Mouse (Mus musculus) hindbrain, embryonic 13.5 days (tissue): ENCODE results near the gene Col15a1. TPM values are rescaled to one million over a fixed set of nuclear protein-coding genes. Genes with fewer than 3 reads are reported as not detected.

Experiments used
- ATAC-seq: fragments of 200-750 bp; cut with Nextera tagmentation; 2 replicates; pipeline ENCODE4 v1.8.0; 2017; ENCODE audit warnings: moderate TSS enrichment; ENCODE audit not compliant: low FRiP score
- H3K27ac ChIP-seq: fragments of 300-500 bp; sonication (generic); 2 replicates; pipeline ENCODE4 v1.5.1; 2015; ENCODE audit warnings: inconsistent platforms, mild to moderate bottlenecking, moderate library complexity
- H3K27me3 ChIP-seq: fragments of 300-500 bp; sonication (generic); 2 replicates; pipeline ENCODE4 v1.6.1; 2015; ENCODE audit warnings: mild to moderate bottlenecking, inconsistent platforms
- H3K36me3 ChIP-seq: fragments of 300-500 bp; sonication (generic); 2 replicates; pipeline ENCODE4 v1.6.1; 2015; ENCODE audit warnings: mild to moderate bottlenecking, inconsistent platforms
- H3K4me1 ChIP-seq: fragments of 300-500 bp; sonication (generic); replicated peaks from 2 replicates; pipeline ENCODE4 v1.6.1; 2015; ENCODE audit warnings: inconsistent platforms
- H3K4me2 ChIP-seq: fragments of 300-500 bp; sonication (generic); 2 replicates; pipeline ENCODE4 v1.6.1; 2015; ENCODE audit warnings: inconsistent platforms, mild to moderate bottlenecking, moderate library complexity
- H3K4me3 ChIP-seq: fragments of 300-500 bp; sonication (generic); 2 replicates; pipeline ENCODE4 v1.5.1; 2015; ENCODE audit warnings: mild to moderate bottlenecking, inconsistent platforms
- H3K9ac ChIP-seq: fragments of 300-500 bp; sonication (generic); 2 replicates; pipeline ENCODE4 v1.6.1; 2015; ENCODE audit warnings: mild to moderate bottlenecking, inconsistent platforms
- H3K9me3 ChIP-seq: fragments of 300-500 bp; sonication (generic); 2 replicates; pipeline ENCODE4 v1.6.1; 2016; ENCODE audit warnings: inconsistent platforms
- WGBS: fragments of 180-500 bp; shearing (Covaris S2); methylation state at CpG from one replicate; pipeline ENCODE4 v1.1.7; 2015; 5-methylcytosine and 5-hydroxymethylcytosine counted together
- polyA plus RNA-seq: library from polyadenylated mRNA; unstranded; fragments of >200 nt; fragmentation: Nextera tagmentation; extraction: Ambion mirVana; gene quantifications from 2 replicates; pipeline ENCODE4 v1.2.1, GENCODE M21; 2015

The Col15a1 gene
- polyA plus RNA-seq, 1 experiment from 2014 or later = 3.7 TPM

DNA sequence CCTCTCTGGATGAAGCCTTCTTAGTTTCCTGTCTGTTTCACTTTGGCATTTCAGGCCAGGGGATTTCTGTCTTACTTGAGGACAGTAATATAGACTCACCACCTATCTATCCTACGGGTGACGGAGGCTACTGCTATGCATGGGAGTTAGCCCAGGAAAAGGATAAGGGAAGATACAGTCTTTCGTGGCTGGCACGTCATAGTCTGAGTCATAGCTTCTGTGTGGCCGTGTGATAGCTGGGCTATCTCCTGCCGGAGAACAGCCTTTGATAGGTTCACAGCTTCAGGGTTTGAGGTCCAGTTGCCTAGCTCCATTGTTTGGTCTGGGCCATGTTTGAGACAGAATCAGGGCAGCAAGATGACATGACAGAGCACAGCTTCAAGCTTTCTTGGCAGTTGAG, 70.4 kb downstream of the Col15a1 start:
- no peak overlapping the region for H3K4me3 ChIP-seq
- no peak overlapping the region for H3K9ac ChIP-seq
- H3K9me3 ChIP-seq = no peaks in the 10 kb centered on the region
- 0 out of 2 replicates have a peak, but pooled peaks cover 8% of the 10 kb centered on the region for H3K27me3 ChIP-seq
- WGBS = 96% methylated on average over 6 of the region's 6 CpGs
- no peak overlapping the region for H3K4me2 ChIP-seq
- no peak for ATAC-seq
- H3K36me3 ChIP-seq = no peaks in the 10 kb centered on the region
- peaks cover 16% of the 10 kb centered on the region for H3K4me1 ChIP-seq
- peak overlapping the region; percentile 32; the same call in 1 of the 2 replicates for H3K27ac ChIP-seq

DNA sequence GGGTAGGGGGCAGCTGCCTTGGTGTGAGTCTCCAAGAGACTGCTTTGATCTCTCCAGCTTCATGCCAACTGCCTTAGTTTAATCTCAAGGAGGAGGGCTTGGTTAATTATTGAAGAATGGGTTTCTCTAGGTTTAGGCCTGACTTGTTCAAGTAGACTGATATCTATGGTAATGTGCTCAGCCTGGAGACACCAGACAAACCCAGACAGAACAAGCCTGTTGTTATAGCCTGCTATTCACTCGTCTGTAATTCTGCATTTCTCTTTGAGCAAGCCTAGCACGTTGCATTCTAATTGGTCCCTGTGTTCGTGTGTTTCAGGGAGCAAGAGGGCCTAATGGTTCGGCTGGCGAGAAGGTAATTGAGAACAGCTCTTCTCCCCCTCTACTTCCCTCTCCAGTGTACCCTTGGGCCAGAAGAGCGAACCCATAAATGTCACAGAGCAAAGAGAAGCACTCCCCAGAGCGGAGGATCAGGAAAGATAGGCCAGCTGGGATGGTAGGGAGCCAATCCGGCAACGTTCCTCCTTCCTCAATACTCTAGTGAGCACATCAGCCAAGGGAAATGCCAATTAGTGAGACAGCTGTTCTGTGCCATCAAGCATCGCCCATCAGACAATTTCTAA, 71.2 kb downstream of the Col15a1 start:
- Histone ChIP-seq H3K27ac (peak overlapping the region; percentile 32; the same call in 1 of the 2 replicates), H3K4me2 (no peak overlapping the region), H3K4me3 (no peak overlapping the region), H3K9ac (no peak overlapping the region), H3K9me3 (no peaks in the 10 kb centered on the region), H3K36me3 (no peaks in the 10 kb centered on the region), H3K4me1 (peaks cover 16% of the 10 kb centered on the region), H3K27me3 (0 out of 2 replicates have a peak, but pooled peaks cover 8% of the 10 kb centered on the region)
- 58% methylated on average over 10 of the region's 10 CpGs for WGBS
- peak; percentile 85 for ATAC-seq

DNA sequence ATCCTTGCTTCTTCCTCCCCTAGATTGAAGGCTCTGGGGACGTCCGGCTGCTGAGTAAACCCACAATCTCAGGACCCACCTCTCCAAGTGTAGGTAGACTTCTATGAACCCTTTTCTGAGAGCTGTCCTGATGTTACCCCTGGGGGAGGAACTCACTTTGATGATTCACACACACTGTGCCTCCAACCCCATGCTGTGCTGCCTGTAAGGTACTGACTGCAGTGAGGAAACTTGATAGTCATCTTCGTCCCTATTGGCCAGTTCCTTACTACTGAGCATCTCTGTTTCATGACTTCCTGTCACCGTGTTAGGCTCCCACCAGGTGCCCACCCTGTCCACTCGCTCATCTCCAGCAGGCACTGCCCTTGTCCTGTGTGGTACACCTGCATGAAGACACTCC, 72.2 kb downstream of the Col15a1 start:
- ATAC-seq = no peak
- Histone ChIP-seq H3K27ac (no peak overlapping the region), H3K4me3 (no peak overlapping the region), H3K9me3 (no peaks in the 10 kb centered on the region), H3K9ac (no peak overlapping the region), H3K4me2 (no peak overlapping the region), H3K36me3 (no peaks in the 10 kb centered on the region), H3K4me1 (peaks cover 16% of the 10 kb centered on the region), H3K27me3 (0 out of 2 replicates have a peak, but pooled peaks cover 8% of the 10 kb centered on the region)
- WGBS = 93% methylated on average over 5 of the region's 5 CpGs

DNA sequence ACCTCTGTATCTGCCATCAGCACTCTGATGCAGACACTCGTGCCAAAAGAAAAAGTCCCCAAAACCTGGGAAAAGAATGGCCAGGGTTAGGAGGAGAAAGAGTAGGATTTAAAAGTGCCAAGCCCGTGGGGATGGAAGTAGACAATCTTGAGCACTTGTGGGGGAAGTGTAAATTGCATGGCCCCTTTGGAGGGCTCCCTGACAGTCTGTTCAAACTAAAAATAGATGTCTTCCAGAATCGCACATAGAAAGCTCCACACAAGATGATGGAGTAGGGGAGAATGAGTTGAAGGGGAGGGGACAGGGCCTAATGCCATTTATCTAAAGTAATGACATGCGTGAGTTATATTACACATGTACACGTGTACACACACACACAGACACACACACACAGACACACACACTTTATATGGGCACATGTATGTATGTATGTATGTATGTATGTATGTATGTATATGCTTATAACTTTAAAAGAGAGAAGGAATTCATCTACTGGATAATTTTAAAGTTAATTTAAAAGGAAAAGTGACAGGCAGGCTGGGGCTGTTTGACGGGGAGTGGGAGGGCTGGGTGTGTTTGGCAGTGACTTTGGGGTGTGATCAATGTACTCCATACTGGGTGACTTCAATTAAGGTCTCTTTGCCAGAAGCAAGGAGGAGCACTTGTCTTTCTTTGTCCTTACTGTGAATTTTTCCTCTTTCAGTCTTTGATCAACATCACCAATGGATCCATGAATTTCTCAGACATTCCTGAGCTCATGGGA, 74.1 kb downstream of the Col15a1 start:
- H3K27me3 ChIP-seq = 0 out of 2 replicates have a peak, but pooled peaks cover 8% of the 10 kb centered on the region
- H3K27ac ChIP-seq = no peak overlapping the region
- H3K4me2 ChIP-seq = no peak overlapping the region
- no peak for ATAC-seq
- H3K9ac ChIP-seq = no peak overlapping the region
- 82% methylated on average over 6 of the region's 6 CpGs for WGBS
- peaks cover 16% of the 10 kb centered on the region for H3K4me1 ChIP-seq
- no peaks in the 10 kb centered on the region for H3K36me3 ChIP-seq
- H3K4me3 ChIP-seq = no peak overlapping the region
- H3K9me3 ChIP-seq = no peaks in the 10 kb centered on the region

DNA sequence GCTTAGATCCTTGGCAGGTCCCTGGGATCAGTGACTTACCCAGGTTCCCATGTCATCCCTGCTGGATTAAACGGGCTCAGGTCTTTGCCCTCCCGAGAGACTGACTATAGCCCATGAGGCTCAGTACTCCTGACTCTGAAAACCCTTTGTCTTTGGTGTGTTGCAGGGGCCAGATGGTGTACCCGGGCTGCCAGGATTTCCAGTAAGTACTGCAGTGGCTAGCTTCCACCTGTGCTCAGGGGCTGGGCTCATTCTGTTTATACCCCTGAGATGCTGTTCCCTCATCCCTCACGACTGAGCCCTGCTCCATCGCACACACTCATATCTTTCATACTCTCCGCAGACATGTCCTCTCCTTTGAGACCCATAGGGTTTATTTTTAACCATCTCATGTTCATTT, 76.3 kb downstream of the Col15a1 start:
- peaks cover 6% of the 10 kb centered on the region; the same call in 1 of the 2 replicates for H3K4me1 ChIP-seq
- H3K4me2 ChIP-seq = no peak overlapping the region
- ATAC-seq = no peak
- no peaks in the 10 kb centered on the region for H3K9me3 ChIP-seq
- 69% methylated on average over 6 of the region's 6 CpGs for WGBS
- no peak overlapping the region for H3K27ac ChIP-seq
- H3K27me3 ChIP-seq = 0 out of 2 replicates have a peak, but pooled peaks cover 4% of the 10 kb centered on the region
- no peak overlapping the region for H3K4me3 ChIP-seq
- H3K36me3 ChIP-seq = no peaks in the 10 kb centered on the region
- no peak overlapping the region for H3K9ac ChIP-seq

DNA sequence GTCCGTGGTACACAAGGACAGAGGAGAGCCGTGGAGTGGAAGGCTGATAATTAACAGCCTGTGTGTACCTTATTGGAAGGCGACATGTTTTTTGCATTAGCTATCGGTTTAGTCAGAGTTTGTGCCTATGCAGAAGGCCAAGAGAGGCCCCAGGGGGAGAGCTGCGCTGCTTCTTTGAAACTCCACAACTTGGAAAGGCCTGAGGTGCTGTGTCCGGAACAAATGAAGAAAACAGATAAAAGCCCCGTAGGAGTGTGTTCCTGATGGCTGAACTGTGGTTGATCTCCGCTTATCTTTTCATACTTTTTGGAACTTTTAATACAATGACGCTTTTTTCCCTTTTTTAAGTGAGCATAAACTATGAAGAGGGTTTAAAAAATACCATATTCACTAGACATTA, 76.9 kb downstream of the Col15a1 start:
- Histone ChIP-seq H3K4me1 (0 out of 2 replicates have a peak, but pooled peaks cover under 1% of the 10 kb centered on the region), H3K9ac (no peak overlapping the region), H3K27ac (no peak overlapping the region), H3K27me3 (0 out of 2 replicates have a peak, but pooled peaks cover 2% of the 10 kb centered on the region), H3K9me3 (no peaks in the 10 kb centered on the region), H3K36me3 (no peaks in the 10 kb centered on the region), H3K4me2 (no peak overlapping the region), H3K4me3 (no peak overlapping the region)
- ATAC-seq = no peak
- WGBS = 72% methylated on average over 9 of the region's 9 CpGs

DNA sequence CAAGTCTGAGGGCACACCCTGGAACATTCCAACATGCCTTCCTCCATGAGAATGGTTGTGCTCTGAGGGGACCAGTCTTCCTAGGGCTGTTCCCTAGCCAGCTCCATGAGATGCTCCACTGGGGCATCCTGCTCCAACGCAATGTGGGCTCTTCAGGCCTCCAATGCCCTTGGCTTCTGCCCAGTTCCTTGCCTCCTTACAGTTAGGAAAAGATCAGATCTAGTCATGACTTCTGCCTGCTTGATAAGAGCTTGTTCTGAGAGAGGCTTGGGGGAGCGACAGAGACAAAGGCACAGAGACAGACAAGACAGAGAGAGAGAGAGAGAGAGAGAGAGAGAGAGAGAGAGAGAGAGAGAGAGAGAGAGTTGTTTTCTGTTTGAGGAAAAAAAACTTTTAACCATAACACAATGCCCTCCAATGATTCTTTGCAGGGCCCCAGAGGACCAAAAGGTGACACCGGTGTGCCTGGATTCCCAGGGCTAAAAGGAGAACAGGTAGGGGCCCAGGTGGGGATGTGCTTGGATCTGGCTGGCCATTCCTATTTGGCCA, 78.7 kb downstream of the Col15a1 start:
- no peak for ATAC-seq
- Histone ChIP-seq H3K4me3 (no peak overlapping the region), H3K27ac (no peak overlapping the region), H3K9me3 (no peaks in the 10 kb centered on the region), H3K36me3 (no peaks in the 10 kb centered on the region), H3K4me1 (peaks cover 5% of the 10 kb centered on the region; the same call in 1 of the 2 replicates), H3K27me3 (0 out of 2 replicates have a peak, but pooled peaks cover under 1% of the 10 kb centered on the region), H3K9ac (no peak overlapping the region), H3K4me2 (no peak overlapping the region)
- 87% methylated on average over 3 of the region's 3 CpGs for WGBS

DNA sequence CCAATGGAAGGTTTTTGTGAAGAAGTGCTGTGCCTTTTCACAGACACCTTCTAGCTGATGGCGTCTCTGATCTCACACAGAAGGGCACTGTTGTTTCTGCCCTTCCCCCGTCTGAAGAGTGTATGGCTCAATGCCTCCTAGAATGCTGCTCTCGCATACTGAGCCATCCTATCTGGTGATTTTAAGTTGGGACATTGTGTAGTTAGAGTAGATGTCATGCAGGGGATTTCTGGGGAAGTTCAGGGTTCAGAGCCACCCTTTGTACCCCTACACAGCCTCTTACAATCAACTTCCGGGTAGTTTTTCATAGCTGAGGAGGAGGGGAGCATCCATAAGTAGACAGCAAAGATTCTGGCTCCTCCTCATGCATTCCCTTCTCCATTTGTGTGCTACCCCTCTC, 79.5 kb downstream of the Col15a1 start:
- Histone ChIP-seq H3K36me3 (no peaks in the 10 kb centered on the region), H3K27me3 (0 out of 2 replicates have a peak, but pooled peaks cover 4% of the 10 kb centered on the region), H3K4me1 (peaks cover 5% of the 10 kb centered on the region; the same call in 1 of the 2 replicates), H3K27ac (no peak overlapping the region), H3K9me3 (no peaks in the 10 kb centered on the region), H3K4me3 (no peak overlapping the region), H3K4me2 (no peak overlapping the region), H3K9ac (no peak overlapping the region)
- WGBS = 58% methylated on average over 4 of the region's 4 CpGs
- no peak for ATAC-seq

DNA sequence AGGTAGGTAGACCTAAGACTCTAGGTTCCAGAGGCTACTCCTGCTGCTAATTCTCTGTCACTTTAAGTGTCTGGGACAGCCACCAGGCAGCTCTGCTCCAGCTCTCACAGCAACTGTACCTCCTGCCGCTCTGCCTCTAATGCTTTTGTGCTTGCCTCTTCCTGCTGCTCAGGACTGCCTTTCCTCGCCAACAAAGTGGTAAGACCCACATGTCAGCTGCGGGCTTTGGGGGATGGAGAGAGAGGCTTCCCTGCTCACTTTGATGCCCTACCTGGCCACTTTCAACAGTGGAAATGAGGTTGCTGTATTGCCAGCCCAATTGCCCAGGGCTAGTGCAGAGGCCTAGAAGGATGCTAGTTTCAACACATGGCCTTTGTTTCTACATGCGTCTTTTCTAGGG, 80.3 kb downstream of the Col15a1 start:
- Histone ChIP-seq H3K27me3 (0 out of 2 replicates have a peak, but pooled peaks cover 4% of the 10 kb centered on the region), H3K27ac (no peak overlapping the region), H3K4me1 (peaks cover 5% of the 10 kb centered on the region; the same call in 1 of the 2 replicates), H3K4me3 (no peak overlapping the region), H3K4me2 (no peak overlapping the region), H3K36me3 (no peaks in the 10 kb centered on the region), H3K9me3 (no peaks in the 10 kb centered on the region), H3K9ac (no peak overlapping the region)
- WGBS = 52% methylated on average over 4 of the region's 4 CpGs
- ATAC-seq = no peak

DNA sequence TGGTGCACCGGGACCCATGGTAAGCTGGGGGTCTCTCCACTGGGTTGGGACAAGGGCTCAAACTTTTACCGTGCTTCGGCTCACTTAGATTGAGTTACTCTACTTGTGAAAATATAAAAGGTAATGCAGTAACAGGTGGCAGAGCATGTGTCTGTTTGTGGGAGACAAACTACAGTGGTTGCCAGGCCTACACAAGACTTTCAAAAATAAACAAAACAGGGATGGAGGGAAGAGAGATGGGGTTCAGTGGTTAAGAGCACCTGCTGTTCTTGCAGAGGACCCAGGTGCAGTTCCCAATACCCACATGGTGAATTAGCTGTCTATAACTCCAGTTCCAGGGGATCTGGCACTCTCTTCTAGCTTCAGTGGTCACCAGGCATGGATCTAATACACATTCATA, 81.6 kb downstream of the Col15a1 start:
- no peak overlapping the region for H3K27ac ChIP-seq
- no peaks in the 10 kb centered on the region for H3K36me3 ChIP-seq
- no peaks in the 10 kb centered on the region for H3K9me3 ChIP-seq
- no peak overlapping the region for H3K9ac ChIP-seq
- peaks cover 12% of the 10 kb centered on the region; the same call in 1 of the 2 replicates for H3K4me1 ChIP-seq
- H3K4me2 ChIP-seq = no peak overlapping the region
- ATAC-seq = no peak
- 93% methylated on average over 3 of the region's 3 CpGs for WGBS
- no peak overlapping the region for H3K4me3 ChIP-seq
- H3K27me3 ChIP-seq = 0 out of 2 replicates have a peak, but pooled peaks cover 4% of the 10 kb centered on the region

DNA sequence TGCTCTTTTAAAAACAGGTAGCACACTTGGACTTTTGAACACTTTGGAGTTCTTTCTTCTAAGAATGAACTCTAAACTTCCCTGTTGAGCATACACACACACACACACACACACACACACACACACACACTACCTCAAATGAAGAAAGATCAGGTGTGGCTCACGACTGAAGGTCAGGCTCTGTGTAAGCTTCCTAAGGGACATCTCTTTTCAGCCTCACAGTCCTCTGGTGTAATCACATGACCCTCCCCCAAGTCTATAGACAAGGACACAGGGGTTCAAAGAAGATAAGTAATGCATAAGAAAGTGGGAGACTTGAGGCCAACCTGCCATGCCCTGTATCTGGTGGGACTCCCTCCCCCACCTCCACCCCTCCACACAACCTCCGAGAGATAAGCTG, 82.5 kb downstream of the Col15a1 start:
- WGBS = 93% methylated on average over 2 of the region's 2 CpGs
- H3K4me1 ChIP-seq = peaks cover 12% of the 10 kb centered on the region; the same call in 1 of the 2 replicates

DNA sequence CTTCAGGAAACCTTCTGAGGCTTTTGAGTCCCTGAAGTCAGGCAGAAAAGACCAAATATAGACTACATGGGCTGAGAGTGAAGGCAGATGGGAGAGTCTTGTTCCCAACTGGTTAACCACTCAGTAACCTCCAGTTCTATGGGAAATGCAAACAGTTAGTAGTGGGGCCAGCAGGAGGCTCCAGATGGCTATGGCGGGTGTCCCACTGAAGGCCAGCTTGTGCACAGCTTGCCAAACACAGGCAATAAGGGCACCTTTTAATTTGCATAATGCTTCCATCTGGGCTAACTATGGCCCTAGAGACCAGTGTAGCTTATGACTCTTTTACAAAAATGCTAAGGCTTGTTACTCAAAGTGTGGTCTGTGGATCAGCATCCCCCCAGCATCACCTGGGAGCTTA, 83.1 kb downstream of the Col15a1 start:
- Histone ChIP-seq H3K9ac (no peak overlapping the region), H3K4me3 (no peak overlapping the region), H3K4me2 (no peak overlapping the region), H3K27ac (no peak overlapping the region), H3K27me3 (0 out of 2 replicates have a peak, but pooled peaks cover 4% of the 10 kb centered on the region), H3K9me3 (no peaks in the 10 kb centered on the region), H3K4me1 (peaks cover 12% of the 10 kb centered on the region; the same call in 1 of the 2 replicates), H3K36me3 (no peaks in the 10 kb centered on the region)
- ATAC-seq = peak; percentile 38
- 54% methylated on average over 1 of the region's 1 CpGs for WGBS

More for the DNA sequence above, 82.5 kb downstream of the Col15a1 start:
- H3K4me3 ChIP-seq = no peak overlapping the region
- H3K4me2 ChIP-seq = no peak overlapping the region
- H3K9me3 ChIP-seq = no peaks in the 10 kb centered on the region
- H3K9ac ChIP-seq = no peak overlapping the region
- no peaks in the 10 kb centered on the region for H3K36me3 ChIP-seq
- no peak for ATAC-seq
- H3K27me3 ChIP-seq = 0 out of 2 replicates have a peak, but pooled peaks cover 4% of the 10 kb centered on the region
- H3K27ac ChIP-seq = no peak overlapping the region
